Mouse (Mus musculus) fibroblast of lung, adult 2 months (primary cell): ENCODE results near the gene Sobp.

Source experiments
- DNase-seq: peaks from one replicate; pipeline ENCODE4 v3.0.0-alpha.2; 2011; ENCODE audit warnings: low read depth

Gene Sobp

DNA sequence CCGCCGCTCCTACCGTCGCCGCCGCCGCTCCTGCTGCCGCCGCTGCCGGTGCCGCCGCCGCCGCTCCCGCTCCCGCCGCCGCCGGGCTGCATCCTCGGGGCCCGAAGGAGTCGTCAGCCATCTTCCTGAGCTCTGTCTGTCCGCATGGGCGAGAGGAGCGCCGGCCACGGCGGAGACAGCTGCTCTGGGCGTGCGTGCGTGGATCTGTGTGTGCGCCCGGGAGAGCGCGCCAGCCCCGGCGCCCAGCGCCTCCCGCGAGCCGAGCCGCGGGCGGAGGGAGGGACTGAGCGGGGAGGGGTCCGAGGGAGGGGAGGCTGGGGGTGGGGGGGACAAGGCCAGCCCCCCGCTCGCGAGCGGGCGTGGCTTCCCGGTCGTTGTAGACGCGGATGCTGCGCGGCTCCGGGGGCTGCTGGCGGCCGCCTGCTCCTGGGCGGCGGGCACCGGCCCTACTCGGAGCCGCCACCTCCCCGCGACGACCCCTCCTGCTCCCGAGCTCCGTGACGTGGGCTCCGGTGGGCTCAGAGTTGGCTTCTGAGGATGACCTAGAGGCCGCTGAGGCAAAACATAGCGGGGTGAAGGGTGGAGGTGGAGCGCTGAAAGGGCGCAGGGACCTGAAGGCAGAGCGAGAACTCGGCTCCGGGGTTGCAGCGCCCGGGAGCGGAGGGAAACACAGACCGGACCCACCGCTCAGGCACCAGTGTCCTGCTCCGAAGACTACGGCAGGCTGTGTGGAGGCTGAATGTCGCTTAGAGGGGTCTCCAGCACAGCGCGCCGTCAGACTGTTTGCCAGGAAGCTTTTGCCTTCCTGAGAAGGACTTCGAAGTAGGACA, at the start of gene Sobp, which contains the start of gene 9030612E09Rik:
Gene Sobp, minus strand, starts transcription at position 205 of the 830 bp plus-strand sequence.
Gene 9030612E09Rik, plus strand, starts transcription at position 379 of the 830 bp plus-strand sequence.
- DNase-seq = no peak

DNA sequence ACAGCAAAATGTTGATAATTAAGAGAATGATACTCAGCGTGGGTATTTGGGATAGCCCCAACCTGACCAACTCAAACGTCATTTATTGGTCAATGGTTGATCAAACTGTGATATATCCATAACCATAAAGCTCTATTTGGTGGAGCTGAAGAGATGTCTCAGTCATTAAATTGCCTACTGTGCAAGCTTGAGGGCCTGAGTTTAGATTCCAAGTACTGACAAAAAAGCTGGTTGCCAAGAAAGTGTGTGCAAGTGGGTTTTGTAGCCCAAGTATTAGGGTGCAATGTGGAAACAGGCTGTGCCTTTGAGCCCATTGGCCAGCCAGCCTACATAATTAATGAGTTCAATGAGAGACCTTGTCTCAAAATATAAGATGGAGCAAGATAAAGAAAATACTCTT, 49.1 kb upstream of the Sobp start:
- DNase-seq = no peak

DNA sequence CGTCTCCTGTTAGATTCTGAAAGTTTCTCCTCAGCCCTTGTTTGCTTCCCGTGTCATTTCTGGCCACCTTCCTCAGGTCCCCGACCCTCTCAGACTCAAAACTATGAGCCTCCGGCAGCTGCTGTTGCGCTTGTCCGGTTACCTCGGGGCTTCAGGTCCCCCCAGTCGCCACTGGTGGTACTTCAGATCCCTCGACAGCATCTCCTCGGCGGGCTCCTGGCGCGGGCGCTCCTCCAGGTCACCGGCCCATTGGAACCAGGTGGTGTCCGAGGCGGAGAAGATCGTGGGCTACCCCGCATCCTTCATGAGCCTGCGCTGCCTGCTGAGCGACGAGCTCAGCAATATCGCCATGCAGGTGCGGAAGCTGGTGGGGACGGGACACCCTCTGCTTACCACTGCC, 47.3 kb upstream of the Sobp start:
- DNase-seq = no peak

DNA sequence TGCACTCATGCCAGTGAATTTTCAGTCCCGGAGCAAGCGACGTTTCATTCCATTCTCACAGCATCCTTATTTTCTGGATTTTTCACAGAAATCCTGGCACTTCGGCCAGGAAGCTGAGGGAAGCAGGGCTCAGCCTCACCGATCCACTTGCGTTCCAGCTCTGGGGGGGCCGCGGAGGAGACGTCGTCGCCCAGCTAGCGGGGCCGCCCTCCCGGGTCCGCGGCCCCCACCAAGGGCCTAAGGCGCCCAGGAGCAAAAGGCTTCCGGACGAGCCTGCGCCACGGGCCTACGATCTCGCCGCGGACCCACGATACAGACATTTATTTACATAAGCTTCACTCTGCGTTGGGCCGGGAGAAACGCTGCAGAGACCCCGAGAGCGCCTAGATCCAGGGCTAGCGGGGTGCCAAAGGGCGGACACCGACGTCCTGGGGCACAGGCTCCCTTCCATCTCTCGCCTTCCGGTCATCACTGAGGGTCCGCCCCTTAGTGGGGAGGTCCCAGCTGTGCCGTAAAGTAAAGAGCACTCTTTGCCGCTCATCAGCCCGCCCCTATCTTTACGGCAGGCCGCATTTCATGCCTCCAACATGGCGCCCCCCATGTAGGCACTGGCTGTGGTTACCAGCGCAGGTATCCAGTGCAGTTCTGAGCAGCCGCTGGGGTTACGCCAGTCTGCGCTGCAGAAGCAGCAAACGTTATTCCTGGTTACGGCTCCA, 46.7 kb upstream of the Sobp start, which contains the start of gene Pdss2:
Gene Pdss2, plus strand, starts transcription at position 577 of the 716 bp plus-strand sequence.
- peak; percentile 90 for DNase-seq

DNA sequence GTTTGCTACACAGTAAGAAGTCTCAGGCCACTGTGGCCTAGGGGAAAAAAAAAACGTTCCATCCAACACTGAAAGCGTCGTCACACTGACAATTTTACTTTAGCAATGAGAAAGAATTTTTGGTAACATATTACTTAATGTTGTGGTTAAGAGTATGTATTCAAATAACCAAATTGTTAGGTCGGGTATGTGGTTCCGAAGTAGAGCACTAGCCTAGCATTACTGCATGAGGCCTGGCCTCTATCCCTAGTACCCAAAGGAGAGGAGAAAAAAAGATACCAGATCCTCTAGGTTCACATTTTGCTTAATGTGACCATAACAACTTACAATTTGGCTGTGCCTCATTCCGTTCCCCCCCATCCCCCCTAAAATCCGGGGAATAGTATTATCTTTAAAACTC, 46.1 kb upstream of the Sobp start:
- DNase-seq = peak; percentile 26

DNA sequence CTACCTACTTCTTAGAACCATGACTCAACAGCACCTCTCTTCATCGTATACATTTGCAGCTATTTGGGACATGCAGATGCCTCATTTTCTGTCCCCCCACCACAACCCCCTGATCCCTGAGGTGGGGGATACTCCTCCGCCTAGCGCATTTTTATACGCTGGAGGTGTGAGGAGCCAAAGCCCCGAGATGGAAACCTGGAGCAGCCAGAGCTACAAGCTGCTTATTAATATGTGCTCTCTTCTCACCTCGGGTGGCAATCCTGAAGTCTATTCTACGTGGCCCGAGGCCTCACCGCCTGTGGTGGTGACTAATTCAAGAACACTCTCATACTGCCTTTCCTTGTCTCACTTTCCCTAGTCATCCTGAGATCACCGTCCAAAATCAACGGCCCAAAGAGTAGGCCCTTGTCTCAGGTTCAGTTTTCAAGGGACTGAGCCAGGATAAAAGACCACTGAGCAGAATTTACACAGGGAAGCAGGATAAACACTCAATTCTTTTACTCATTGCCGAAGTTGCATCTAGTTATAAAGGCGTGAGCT, 43.1 kb upstream of the Sobp start:
- DNase-seq = no peak

DNA sequence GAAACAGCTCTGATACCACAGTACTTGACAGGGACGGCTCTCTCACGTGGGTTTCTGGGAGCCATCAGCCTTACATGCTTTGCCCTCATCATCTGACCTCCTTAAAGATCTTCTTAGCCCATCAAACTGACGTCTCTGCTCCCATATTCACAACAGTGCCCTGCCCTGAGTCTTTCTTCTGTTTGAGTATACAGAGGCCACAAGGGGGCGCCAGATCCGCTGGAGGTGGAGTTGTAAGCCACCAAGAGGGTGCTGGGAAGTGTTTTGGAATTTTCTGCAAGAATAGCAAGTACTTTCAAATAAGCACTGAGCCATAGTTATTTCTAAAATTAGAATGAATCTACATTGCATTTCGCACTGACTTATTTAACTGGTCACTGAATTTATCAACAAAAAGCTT, 37.5 kb upstream of the Sobp start:
- DNase-seq = no peak

DNA sequence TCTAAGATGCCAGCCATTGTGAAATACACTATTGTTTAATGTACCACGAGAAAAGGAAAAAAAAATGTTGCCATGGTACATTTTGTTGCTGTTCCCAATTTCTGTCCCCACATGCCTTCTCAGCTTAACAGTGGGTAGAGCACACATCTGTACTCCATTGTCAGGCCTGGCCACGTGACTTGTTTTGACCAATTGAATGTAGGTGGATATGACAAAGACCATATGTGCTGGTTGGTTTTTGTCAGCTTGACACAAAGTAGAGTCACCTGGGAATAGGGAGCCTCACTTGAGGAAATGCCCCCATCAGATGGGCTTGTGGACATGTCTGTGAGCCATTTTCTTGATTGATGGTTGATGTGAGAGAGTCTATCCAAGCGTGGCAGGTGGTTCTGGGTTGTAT, 29.5 kb upstream of the Sobp start:
- DNase-seq = no peak

DNA sequence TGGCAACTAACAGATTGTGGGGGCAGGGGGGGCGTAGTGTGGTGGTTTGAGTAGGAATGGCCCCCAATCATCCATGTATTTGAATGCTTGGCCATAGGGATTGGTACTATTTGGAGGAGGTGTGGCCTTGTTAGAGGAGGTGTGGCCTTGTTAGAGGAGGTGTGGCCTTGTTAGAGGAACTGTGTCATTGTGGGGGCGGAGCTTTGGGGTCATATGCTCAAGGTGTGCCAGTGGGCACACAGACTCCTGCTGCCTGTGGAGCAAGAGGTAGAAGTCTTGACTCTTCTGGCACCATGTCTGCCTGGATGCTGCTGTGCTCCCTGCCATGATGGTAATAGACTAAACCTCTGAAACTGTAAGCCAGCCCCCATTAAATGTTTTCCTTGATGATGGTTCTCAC, 25.9 kb upstream of the Sobp start:
- DNase-seq = no peak

DNA sequence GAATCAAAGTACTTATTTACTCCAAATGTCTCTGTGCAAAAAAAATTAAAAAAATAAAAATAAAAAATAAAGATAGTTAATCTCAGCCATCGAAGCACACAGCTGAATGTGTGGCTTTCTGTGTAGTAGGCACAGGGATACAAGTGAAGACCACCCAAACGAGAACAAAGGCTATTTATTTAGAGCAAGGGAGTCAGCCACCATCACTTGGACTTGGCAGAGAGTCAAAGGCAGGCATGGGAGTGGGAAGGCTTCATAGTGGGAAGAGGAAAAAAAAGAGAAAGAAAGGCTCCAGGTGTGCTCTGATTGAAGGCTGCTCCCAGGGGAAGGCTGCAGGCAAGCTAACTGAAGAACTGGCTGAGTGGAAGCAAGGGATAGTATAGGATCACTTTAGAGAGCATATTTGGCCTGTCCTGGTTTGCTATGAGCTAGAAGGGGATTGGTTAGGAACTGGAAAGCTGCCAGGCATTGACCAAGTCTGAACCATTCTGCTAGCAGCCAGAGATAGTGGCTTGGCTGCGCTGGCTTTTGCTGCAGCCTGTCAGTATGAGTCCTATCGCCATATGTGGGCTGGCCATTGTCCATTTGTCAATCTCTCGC, 6.1 kb upstream of the Sobp start:
- no peak for DNase-seq

DNA sequence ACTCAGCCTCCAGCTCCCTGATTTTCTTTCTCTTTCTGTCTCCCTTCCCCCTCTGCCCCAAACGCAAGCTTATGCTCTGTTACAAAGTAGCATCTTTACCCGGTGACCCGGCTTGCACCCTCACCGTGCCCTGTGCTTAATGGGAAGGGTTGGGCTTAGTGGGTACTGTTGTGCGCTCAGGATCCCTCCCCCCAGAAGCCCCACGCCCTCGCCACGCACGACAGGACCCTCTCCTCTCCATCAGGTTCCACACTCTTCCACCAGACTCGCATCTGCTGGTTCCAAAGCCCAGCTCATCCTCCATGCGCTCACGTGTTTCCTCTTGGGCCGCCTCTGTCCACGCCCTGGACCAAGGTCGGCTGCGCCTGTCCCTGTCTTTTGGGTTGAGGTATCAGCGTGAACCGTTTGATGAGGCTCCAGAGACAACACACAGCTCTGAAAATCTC, 849 bp upstream of the Sobp start:
- no peak for DNase-seq

DNA sequence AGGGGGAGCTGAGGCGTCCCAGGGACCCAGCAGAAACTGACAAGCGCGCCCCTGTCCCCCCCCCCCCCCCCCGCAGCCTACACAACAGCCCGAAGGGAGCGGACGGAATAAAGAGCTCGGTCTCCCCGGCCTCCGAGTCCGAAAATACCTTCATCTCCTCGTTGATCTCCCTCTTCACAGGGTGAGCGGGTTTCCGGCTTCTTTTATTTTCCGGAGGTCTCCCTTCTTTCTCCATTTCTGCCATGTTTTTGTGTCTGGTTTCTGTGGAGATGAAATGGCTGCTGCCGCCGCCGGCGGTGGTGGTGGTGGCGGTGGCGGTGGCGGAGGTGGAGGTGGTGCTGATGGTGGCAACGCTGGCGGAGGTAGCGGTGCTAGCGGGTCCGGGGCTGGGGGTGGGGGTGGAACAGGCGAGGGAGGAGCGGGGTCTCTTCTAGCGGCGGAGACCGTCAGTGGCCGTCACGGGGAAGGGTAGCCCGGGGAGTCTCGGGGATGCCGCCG, 453 bp downstream of the Sobp start:
- no peak for DNase-seq

DNA sequence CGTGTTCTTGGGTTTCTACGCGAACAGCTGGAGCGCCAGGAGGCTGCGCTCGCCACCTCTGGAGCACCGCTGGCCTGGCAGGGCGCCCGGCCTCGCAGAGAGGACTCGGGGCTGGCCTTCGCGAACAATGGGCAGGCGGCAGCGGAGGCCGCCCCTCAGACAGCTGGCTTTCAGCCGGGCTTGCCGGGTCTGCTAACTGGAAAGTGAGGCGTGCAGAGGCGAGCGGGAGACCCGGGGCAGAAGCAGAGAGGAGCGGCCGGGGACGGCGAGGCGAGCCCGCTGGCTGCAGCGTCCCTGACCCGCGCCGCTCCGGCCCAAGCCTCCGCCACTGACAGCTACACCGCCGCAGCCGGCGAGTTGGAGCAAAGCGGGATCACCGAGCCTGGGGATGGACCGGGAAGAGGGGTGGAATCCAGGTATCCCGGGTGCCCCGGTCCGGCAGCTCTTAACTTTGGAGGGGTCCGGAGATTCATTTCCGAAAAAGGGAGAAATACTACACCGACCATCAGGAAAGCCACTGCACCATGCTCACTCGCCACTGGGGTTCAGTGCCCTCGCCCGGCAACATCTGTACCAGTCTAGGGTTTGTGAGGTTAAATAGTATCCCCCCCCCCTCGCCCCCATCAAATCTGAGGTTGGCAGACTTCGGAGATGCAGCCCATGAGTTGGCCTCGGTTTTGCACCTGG, 1.0 kb downstream of the Sobp start:
- DNase-seq = peak; percentile 32

DNA sequence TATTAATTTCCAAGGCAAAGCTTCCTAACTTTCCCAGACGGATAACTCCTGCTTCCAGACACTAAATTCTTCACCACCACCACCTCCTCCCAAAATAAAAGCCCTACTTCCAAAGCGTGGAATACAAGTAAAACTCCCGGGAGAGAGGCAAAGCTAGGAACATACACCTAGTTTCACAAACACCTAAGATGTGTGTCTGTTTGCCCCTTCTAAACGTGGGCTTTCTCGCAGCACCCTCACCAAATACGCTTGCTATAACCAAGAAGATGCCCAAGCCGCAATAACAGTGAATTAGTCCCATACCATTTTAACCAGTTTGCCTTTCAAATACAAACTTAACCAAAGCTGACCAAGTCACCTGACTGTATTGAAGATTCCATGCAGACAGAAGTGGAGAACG, 1.8 kb downstream of the Sobp start:
- DNase-seq = no peak

DNA sequence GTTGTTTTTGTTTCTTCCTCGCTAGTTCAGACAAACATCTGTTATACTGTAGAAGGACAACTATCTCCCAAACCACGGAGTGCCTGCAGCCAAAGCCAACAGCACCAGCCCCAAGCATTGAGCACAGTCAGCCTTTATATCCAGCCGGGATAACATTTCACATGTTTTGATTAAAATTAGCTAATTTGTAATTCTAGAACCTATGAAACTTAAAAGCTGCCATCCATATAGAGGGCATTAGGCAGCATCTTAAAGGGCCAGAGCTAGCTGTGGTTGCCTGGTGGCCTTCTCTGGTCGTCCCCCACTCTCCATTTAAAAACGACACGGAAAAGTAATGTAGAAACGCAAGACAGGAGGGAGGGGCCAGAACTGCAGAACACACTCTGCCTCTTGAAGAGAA, 2.3 kb downstream of the Sobp start:
- no peak for DNase-seq

DNA sequence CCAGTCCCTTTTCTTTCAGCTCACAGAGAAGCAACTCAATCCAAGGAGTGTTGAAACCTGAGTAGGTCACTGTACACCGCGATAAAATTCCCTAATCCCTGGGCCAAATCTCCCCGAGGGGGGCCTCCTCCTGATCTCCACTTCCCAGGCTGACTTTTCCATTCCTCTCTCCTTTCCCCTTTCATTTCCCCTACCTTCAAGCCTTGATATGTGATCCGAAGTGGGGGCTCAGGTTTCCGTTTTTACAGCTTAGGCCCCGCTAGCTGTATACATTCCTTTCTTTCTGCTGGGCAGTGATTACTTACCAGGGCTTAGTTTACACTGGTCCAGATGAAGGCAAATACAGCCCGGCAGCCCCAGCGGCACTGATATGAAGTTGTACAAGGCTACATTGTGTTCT, 3.2 kb downstream of the Sobp start:
- no peak for DNase-seq

DNA sequence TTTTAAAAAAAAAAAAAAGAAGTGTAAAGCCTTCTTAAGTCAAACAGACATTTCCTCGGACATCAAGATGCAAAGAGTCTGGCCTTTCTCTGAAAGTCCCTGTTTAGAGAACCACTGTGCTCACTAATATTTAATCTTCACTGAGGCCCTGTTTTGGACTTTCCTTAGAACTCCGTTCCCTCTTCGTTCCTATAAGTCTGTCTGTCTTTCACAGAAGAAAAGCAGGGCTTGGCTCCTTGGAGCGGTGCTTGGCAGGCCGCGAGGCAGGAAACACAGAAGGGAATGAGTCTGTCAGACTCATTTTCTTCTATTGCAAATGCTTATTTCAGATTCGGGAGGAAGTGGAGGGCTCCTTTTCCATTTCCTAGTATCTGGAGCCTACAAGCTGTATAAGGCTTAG, 5.5 kb downstream of the Sobp start:
- no peak for DNase-seq

DNA sequence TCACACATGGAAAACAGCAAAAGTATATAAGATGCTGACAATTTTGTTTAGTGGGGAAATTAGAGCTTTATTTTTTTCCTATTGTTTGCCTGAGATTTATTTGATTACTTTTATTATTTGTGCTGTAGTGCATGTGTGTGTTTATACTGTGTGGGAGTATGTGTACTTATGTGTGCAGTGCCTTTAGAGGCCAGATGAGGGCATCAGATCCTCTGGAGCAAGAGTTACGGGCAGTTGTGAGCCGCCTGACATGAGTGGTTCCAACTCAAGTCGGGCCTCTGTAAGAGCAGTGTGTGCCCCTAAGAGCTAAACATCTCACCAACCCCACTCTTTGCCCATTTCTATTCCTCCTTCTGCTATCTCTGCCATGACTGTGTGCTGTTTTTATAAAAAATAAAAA, 7.5 kb downstream of the Sobp start:
- no peak for DNase-seq

DNA sequence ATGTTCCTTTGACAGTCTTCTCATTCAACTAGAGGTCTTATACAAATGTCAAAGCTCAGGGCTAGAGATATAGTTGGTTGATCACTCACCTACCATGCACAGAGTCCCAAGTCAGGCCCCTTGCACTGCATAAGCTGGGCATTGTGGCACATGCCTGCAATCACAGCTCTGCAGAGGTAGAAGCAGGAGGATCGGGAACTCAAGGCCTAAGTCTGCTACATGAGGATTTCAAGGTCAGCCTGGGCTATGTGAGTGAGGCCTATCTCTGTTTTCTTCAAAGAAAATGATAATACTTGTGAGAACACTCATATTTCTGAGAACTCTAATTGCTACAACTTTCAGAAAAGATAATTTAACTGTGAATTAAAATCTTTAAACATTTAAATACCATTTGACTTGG, 8.2 kb downstream of the Sobp start:
- DNase-seq = no peak

DNA sequence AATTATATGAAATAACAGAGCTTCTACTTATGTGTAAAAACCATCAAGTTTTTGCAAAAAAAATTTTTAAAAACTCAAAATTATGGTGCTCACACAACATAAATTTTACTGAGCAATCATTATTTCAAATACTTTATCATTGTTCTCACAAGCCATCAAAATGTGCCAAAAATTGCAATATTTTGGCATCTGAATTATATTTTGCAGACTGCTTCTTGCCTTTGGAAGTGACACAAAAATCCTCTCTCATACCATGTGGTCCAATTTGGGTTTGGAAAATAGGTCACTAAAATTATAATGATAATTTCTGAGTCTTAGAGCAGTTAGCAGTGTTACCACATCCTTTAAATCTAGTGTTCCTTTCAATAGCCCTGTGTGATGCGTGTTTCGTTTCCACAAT, 9.9 kb downstream of the Sobp start:
- DNase-seq = no peak

DNA sequence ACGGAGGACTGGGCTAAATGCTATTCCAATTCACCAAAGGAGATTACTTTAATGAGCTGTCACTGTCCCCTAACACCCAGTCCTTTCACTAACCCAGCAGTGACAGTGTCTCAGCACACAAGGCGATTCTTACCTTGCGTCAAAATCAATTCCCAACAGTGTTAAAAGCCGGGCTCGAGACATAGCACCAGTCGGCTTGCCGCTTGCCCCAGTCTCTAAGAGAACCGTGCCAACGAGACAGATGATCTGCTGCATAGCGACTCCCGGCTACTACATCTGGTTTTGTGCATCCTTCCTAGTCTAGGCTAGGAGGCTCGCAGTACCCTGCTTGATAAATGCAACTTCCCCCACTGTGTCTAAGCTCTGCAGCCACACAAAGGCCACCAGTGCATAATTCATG, 12.0 kb downstream of the Sobp start:
- no peak for DNase-seq

DNA sequence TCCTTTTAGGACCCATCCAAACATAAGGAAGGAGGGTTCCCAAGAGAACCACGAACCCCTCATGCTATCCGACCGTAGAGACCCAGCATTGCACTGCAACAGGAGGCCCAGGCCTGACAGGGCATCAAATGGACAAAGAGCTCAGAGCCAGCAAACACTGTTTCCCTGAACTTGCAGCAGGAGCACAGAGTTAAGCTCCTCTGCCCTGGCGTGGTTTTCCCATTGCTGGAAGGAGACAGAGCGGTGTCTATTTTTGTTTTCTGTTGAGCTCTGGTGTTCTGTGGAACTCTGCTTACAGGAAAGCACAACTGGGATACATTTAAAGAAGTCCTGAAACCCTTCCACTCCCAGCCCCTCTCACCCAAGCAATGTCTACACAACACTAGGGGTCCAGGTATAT, 15.0 kb downstream of the Sobp start:
- no peak for DNase-seq
